Mouse (Mus musculus): ENCODE results near the gene Vmn2r112. TPM values are rescaled to one million over a fixed set of nuclear protein-coding genes. Genes with fewer than 3 reads are reported as not detected.
"Not testable (repeated sequence)": the region's sequence is repeated elsewhere in the genome, so short reads cannot be mapped to it uniquely, and the experiment has no call there.

Vmn2r112 gene
- total RNA-seq (2021) = not detected

- intact Hi-C loops (cut with DNase I); DNase-seq (ENCODE audit: extremely low spot score in 1 of 2, low spot score in 2 of 2): not testable (repeated sequence)
Observed at GRCm38 (mm10) chr17:22600651-22601050, at the start of gene Vmn2r112. TSS of gene Vmn2r112 (plus strand) at chr17:22600951.

DNA sequence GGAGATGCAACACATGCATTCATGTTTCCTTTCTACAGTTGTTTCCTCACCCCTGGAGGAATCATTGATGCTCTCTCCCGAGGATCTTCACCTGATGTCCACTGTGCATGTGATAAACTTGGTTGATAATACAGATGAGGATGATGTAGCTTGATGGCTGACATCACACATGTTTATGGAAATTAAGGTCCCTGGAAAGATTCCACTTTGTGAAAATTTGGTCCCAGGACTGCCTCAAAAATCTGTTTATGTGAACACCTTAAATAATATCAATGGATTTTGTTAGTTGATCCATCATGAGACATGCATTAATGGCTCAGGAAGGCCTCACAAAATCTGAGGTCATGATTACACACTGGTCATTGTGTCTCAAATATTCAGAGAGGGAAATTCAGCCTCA is 27.4 kb upstream of the Vmn2r112 start, which contains the start of gene Vmn2r111:
Gene Vmn2r111, minus strand, starts transcription at position 101 of the 400 bp plus-strand sequence.
- DNase-seq (ENCODE audit: extremely low spot score in 1 of 2, low spot score in 2 of 2) = not testable (repeated sequence)
- intact Hi-C loops (cut with DNase I) = loop anchor here (2.0 kb wide), 1 partner anchor 29 kb away; no protein-coding TSS in a partner anchor

DNA sequence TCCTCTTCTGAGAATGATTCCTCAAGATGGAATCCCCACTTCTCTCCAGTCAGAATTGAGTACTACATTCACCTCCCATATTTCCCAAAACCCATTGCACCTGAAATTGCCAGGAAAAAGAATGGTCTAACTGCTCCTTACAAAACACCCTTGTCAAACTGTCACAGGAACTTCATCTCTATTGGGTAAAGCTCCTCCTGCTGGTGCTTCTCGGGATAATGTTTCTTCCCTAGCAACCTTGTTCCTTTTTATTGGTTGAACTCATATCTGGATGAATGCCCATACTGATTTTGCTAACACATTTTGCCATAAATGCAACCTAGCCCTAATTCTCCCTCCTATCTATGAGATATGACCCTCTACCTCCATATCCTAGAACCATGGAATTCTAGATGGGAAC is 29.9 kb downstream of the Vmn2r112 start:
- intact Hi-C loops (cut with DNase I) = no loop called here
- DNase-seq (ENCODE audit: extremely low spot score in 1 of 2, low spot score in 2 of 2) = no peak

Other genes with a start within 250 kb of the Vmn2r112 start
- gene Zfp944, start 239.6 kb upstream of the Vmn2r112 start, total RNA-seq (2021) = 1 to 10 TPM; 8.6 to 9.5 TPM
- 1 to 10 TPM; 7.3 to 8.9 TPM for gene Zfp758, start 239.5 kb upstream of the Vmn2r112 start, total RNA-seq (2021)
- 10 to 100 TPM; 12.5 to 13.1 TPM for gene Zfp946, start 176.7 kb upstream of the Vmn2r112 start, total RNA-seq (2021)
- gene Vmn2r111, start 27.5 kb upstream of the Vmn2r112 start, total RNA-seq (2021) = not detected

All from left cerebral cortex, postnatal 10 days (tissue).